Mouse (Mus musculus): ENCODE data around the gene Akr1c21. TPM values are rescaled to one million over a fixed set of nuclear protein-coding genes. Genes with fewer than 3 reads are reported as not detected.
"Not testable (repeated sequence)": the region's sequence is repeated elsewhere in the genome, so short reads cannot be mapped to it uniquely, and the experiment has no call there.

Akr1c21 gene
- under 1 TPM in 1 of 2 experiments, not detected in 1; 0.62 TPM for total RNA-seq (2021)
- long read RNA-seq, experiment 1, result 0 reads
- long read RNA-seq, experiment 2, result 0 reads

DNA sequence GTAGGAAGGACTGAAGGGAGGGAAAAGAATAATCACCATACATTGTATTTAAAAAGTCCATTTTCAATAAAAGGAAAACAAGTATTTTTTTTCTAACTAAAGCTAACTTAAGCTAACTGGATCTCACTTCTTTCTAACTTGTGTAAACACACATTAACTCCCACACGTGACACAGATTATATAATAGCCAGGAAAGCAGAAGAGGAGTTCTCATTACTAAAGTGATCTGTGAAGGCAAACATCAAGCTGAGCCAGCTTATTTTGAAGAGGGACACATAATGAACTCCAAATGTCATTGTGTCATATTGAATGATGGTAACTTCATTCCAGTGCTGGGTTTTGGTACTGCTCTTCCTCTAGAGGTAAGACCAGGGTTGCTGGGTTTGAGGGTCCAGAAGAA lies at the start of gene Akr1c21:
Gene Akr1c21, plus strand, starts transcription at position 205 of the 400 bp plus-strand sequence.
- no peak for DNase-seq (ENCODE audit: low spot score in 2 of 2)

DNA sequence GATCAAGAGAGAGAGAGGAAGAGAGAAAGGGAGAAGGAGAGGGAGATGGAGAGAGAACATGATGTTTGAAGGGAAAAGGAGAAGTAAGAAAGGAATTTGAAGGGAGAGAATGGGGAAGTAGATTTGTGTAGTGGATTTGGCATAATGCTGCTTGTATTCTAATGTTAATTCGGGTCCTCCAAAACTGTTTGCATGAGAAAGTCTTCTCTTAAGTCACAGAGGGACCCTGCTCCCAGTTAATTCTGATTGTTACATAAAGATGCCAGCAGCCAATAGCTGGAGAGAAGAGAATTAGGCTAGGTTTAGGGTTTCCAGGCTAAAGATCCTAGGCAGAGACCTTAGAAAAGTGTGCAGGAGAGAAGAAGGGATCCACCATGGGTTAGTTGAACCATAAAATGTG lies 14.7 kb upstream of the Akr1c21 start:
- DNase-seq (ENCODE audit: low spot score in 2 of 2), result no peak

DNA sequence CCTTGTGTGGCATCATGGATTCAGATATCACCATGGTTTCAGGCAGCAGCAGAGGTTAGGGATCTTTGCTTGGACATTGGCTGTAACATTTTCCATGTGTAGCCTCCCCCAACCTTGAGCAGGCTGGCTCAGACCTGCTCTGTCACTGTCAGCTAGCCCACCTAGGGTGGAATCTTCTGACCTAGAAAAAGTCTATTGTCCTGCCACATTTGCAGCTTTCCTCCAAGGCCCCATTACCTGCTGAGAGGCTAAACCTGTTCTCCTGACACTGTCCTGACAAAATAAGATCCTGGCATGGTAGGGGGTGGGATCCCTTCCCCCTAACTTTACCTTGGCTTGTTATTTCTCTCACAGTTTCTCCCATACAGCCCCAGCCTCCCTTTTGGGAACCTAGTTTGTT lies 13.4 kb upstream of the Akr1c21 start:
- DNase-seq (ENCODE audit: low spot score in 2 of 2), result no peak

DNA sequence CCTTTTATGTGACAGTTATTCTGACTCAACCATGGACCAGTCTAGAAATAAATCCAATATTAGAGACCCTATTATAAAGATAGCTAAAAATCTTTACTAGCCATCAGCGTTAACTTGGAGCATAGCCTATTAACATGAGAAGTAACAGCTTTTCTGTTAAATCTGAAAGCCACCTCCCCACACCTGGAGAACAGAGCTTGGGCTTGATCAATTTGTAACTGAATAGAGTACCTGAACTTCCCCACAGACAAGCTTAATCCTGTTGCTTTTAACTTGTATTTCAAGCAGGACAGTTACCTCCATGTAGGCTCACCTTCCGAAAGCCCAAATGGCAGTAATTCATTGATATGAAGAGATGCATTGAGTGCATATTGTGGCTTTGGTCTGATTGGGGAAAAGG lies 7.9 kb upstream of the Akr1c21 start:
- no peak for DNase-seq (ENCODE audit: low spot score in 2 of 2)

DNA sequence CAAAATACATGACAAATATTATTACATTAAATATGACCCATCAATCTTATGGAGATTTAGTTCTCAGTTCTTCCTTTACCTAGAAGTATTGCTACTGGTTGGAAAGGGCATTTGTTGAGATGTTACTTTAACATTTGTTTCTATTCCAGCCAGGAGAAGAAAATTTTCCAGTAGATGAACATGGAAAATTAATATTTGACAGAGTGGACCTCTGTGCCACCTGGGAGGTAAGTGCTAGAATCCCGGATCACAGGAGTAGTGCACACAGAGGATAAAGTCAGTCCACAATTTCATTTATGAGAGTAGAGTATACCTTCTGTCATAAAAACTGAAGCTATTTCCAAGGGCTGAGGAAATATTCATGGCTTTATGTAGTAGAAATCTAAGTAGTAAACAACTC lies 3.0 kb downstream of the Akr1c21 start:
- DNase-seq (ENCODE audit: low spot score in 2 of 2), result no peak

DNA sequence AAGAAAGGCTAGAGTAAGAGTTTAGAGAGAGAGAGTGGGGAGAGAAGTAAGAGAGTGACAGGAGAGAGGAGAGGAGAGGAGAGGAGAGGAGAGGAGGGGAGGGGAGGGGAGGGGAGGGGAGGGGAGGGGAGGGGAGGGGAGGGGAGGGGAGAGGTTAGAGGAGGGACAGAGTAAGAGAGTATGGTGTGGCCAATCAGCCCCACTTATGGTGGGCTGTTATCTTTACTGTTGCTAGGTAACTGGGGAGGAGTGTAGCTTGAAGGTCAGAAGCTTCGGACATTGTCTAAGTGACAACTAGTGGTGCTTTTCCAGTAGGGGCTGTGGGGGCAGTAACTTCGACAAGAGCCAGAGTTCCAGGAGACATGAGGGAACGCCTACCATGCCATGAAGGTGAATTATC lies 29.6 kb downstream of the Akr1c21 start:
- not testable (repeated sequence) for DNase-seq (ENCODE audit: low spot score in 2 of 2)

DNA sequence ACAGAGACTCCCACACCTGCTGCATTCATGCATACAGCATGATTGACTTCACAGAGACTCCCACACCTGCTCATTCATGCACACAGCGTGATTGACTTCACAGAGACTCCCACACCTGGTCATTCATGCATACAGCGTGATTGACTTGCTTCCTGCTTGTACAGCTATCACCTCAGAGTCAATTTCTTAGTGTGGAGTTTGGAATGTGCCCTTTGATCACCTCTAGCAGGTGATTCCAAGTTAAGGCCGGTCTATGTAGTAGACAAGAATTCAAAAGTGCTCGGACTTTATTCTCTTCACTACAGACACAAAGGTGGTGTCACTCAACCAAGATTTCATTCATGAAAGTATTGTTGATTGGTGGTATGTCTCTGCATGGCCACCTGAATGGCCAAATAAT lies 32.9 kb downstream of the Akr1c21 start:
- DNase-seq (ENCODE audit: low spot score in 2 of 2), result no peak

DNA sequence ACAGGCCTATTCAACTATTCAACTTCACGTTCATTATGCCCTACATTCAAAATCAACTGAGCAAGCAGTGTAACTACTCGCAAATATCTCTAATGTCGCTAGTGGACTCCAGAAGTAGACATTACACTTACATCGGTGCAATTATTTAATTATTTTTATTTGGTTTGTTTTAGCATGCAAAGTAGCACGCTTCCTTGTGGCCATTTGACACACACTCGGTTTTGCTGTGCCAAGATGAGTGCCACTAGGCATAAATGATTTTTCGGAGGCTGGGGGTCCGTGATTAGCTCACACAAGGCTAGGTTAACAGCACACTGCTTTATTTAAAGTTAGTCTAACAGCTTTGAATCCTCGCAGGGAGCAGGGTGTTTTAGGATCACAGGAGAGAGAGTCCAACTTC lies 34.7 kb downstream of the Akr1c21 start:
- no peak for DNase-seq (ENCODE audit: low spot score in 2 of 2)

DNA sequence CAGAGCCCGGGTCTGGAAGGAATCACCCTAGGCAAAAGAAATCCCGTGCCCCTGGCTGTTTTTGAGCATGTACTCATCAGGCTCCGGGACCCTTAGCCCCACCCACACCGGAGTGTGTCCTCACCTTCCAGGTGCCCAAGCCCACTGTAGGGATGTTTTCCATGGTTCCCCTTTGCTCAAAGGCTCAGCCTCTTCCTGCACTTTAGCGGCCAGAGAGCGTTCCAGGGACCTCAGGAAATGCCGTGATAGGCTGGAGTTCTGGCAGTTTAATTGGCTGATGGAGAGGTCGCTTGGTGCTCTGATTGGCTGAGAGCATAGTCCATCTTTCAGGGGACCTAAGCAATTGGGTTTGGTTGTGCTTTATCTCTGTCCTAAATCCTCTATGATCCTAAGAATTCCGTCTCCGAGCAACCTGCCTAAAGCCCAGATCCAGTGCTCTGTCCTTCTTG lies 35.1 kb downstream of the Akr1c21 start, which contains the start of gene Akr1e1:
Gene Akr1e1, minus strand, starts transcription at position 214 of the 449 bp plus-strand sequence.
- DNase-seq (ENCODE audit: low spot score in 2 of 2), result peak; percentile 60 to 78

DNA sequence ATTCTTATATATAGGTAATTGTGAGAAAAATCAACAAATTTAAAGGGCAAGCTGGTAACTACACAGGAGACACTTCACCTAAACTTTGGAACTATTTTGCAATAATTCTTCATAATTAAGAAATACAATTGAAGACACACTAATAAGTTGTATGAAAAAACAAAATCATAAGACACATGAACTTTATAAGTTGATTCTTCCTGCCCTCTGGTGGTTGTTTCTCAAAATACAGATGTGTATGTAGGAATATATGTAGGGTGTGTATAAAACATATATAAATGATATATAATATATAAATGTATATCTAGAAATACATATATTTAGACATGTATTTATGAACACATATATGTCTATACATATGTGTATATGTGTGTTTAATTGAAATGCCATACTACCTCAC lies 37.0 kb downstream of the Akr1c21 start:
- DNase-seq (ENCODE audit: low spot score in 2 of 2), result no peak

Other genes starting within 250 kb of the Akr1c21 start
- gene Akr1c6, start 139.8 kb upstream of the Akr1c21 start, total RNA-seq (2021), result 10 to 100 TPM in 1 of 2 experiments, under 1 TPM in 1; 0.56 to 15.0 TPM
- gene Akr1c20, start 50.7 kb upstream of the Akr1c21 start, total RNA-seq (2021), result 1 to 10 TPM; 1.5 to 7.3 TPM
- 10 to 100 TPM; 30.9 to 31.9 TPM for gene Akr1e1, start 35.1 kb downstream of the Akr1c21 start, total RNA-seq (2021)